Mouse (Mus musculus): ENCODE measurements at regions not wholly inside any gene's neighbourhood (a gene's known extent, or its start where the extent isn't known, plus 50 kb on each side); places are given as distances from the start of the nearest gene placed in this dataset.
"Not testable (repeated sequence)": the region's sequence is repeated elsewhere in the genome, so short reads cannot be mapped to it uniquely, and the experiment has no call there.

- DNase-seq: no peak
These were observed 319.2 kb upstream of the Irx1 start for GRCm38 (mm10) chr13:72282764-72283163.

GRCm38 (mm10) chr13:72283701-72284100, 320.2 kb upstream of the Irx1 start:
- no peak for DNase-seq

GRCm38 (mm10) chr13:72286301-72286700, 322.8 kb upstream of the Irx1 start:
- DNase-seq: no peak

- DNase-seq: no peak
These were observed 325.0 kb upstream of the Irx1 start for GRCm38 (mm10) chr13:72288381-72289092.

GRCm38 (mm10) chr13:72289093-72289501, 325.6 kb upstream of the Irx1 start:
- no peak for DNase-seq

- DNase-seq: peak; percentile 13
These were observed 328.8 kb upstream of the Irx1 start for GRCm38 (mm10) chr13:72292361-72292760.

- DNase-seq: no peak
These were observed 329.7 kb upstream of the Irx1 start for GRCm38 (mm10) chr13:72293059-72293694.

- DNase-seq: no peak
These were observed 330.3 kb upstream of the Irx2 start for GRCm38 (mm10) chr13:72298264-72298870.

GRCm38 (mm10) chr13:72299660-72300059, 329.0 kb upstream of the Irx2 start:
- no peak for DNase-seq

- no peak for DNase-seq
These were observed 327.5 kb upstream of the Irx2 start for GRCm38 (mm10) chr13:72301114-72301513.

- DNase-seq: peak; percentile 29
These were observed 326.8 kb upstream of the Irx2 start for GRCm38 (mm10) chr13:72301841-72302240.

- DNase-seq: no peak
These were observed 326.0 kb upstream of the Irx2 start for GRCm38 (mm10) chr13:72302436-72303125.

- DNase-seq: no peak
These were observed 325.4 kb upstream of the Irx2 start for GRCm38 (mm10) chr13:72303126-72303760.

GRCm38 (mm10) chr13:72324041-72324690, 304.5 kb upstream of the Irx2 start:
- DNase-seq: peak; percentile 24

- not testable (repeated sequence) for DNase-seq
These were observed 302.4 kb upstream of the Irx2 start for GRCm38 (mm10) chr13:72326201-72326600.

- DNase-seq: no peak
These were observed 282.9 kb upstream of the Irx2 start for GRCm38 (mm10) chr13:72345647-72346133.

- DNase-seq: no peak
These were observed 282.2 kb upstream of the Irx2 start for GRCm38 (mm10) chr13:72346207-72346943.

GRCm38 (mm10) chr13:72346944-72347586, 281.6 kb upstream of the Irx2 start:
- DNase-seq: no peak

GRCm38 (mm10) chr13:72352641-72353181, 275.9 kb upstream of the Irx2 start:
- peak; percentile 29 for DNase-seq

GRCm38 (mm10) chr13:72355297-72355696, 273.3 kb upstream of the Irx2 start:
- DNase-seq: no peak

GRCm38 (mm10) chr13:72355821-72356220, 272.8 kb upstream of the Irx2 start:
- DNase-seq: no peak

Measured in lung, postnatal 10 days (tissue).